Mouse (Mus musculus) intestine, embryonic 15.5 days (tissue): Measurements from ENCODE around the gene Ttll1. TPM values are rescaled to one million over a fixed set of nuclear protein-coding genes. Genes with fewer than 3 reads are reported as not detected.

Source experiments
- ATAC-seq: fragments of 200-750 bp; cut with Nextera tagmentation; 2 replicates; pipeline ENCODE4 v1.8.0; 2017; ENCODE audit warnings: moderate TSS enrichment, moderate library complexity
- H3K27ac ChIP-seq: fragments of 300-500 bp; sonication (generic); 2 replicates; pipeline ENCODE4 v1.5.1; 2015; ENCODE audit warnings: mild to moderate bottlenecking, inconsistent platforms
- H3K27me3 ChIP-seq: fragments of 300-500 bp; sonication (generic); replicated peaks from 2 replicates; pipeline ENCODE4 v1.6.1; 2015; ENCODE audit warnings: inconsistent platforms
- H3K36me3 ChIP-seq: fragments of 300-500 bp; sonication (generic); 2 replicates; pipeline ENCODE4 v1.6.1; 2015; ENCODE audit warnings: inconsistent platforms
- H3K4me1 ChIP-seq: fragments of 300-500 bp; sonication (generic); replicated peaks from 2 replicates; pipeline ENCODE4 v1.6.1; 2015; ENCODE audit warnings: inconsistent platforms
- H3K4me2 ChIP-seq: fragments of 300-500 bp; sonication (generic); replicated peaks from 2 replicates; pipeline ENCODE4 v1.6.1; 2015; ENCODE audit warnings: mild to moderate bottlenecking, inconsistent platforms
- H3K4me3 ChIP-seq: fragments of 300-500 bp; sonication (generic); replicated peaks from 2 replicates; pipeline ENCODE4 v1.5.1; 2015; ENCODE audit warnings: inconsistent platforms
- H3K9ac ChIP-seq: fragments of 300-500 bp; sonication (generic); 2 replicates; pipeline ENCODE4 v1.6.1; 2015; ENCODE audit warnings: inconsistent platforms
- H3K9me3 ChIP-seq: fragments of 300-500 bp; sonication (generic); 2 replicates; pipeline ENCODE4 v1.6.1; 2016; ENCODE audit warnings: inconsistent platforms
- WGBS: fragments of 180-500 bp; shearing (Covaris S2); methylation state at CpG from one replicate; pipeline ENCODE4 v1.1.7; 2015; 5-methylcytosine and 5-hydroxymethylcytosine counted together
- polyA plus RNA-seq: library from polyadenylated mRNA; unstranded; fragments of >200 nt; fragmentation: Nextera tagmentation; extraction: Ambion mirVana; gene quantifications from 2 replicates; pipeline ENCODE4 v1.2.1, GENCODE M21; 2015

Ttll1 gene
- polyA plus RNA-seq, 1 experiment from 2014 or later = 18.4 TPM

- no peak overlapping the region for H3K9ac ChIP-seq
- WGBS = 59% methylated on average over 5 of the region's 5 CpGs
- no peaks in the 10 kb centered on the region for H3K27me3 ChIP-seq
- no peaks in the 10 kb centered on the region for H3K36me3 ChIP-seq
- H3K4me3 ChIP-seq = no peak overlapping the region
- H3K9me3 ChIP-seq = no peaks in the 10 kb centered on the region
- H3K4me1 ChIP-seq = peaks cover 56% of the 10 kb centered on the region
- H3K4me2 ChIP-seq = no peak overlapping the region
- peak overlapping the region; percentile 20 for H3K27ac ChIP-seq
- no peak for ATAC-seq
These were observed 65.3 kb downstream of the Ttll1 start for GRCm38 (mm10) chr15:83445383-83445782.

DNA sequence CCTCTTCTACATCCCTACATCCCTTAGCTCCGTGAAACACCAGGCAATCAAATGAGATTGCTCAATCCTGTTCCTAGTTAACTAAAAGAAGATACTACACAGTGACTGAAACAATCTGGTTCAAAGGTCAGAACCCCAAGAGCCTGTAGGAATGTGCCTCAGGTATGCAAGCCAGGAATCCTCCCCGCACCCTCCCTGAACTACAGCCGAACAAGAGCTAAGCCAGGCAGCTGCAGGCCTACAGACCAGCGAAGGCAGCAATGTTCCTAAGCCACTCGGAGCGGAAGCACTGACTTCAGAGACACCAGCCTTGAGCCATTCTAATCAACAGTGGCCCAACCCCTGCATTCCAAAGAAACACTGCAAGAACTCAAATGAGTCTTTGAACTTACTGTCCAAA, 66.3 kb downstream of the Ttll1 start:
- H3K4me2 ChIP-seq = no peak overlapping the region
- H3K9me3 ChIP-seq = no peaks in the 10 kb centered on the region
- no peaks in the 10 kb centered on the region for H3K36me3 ChIP-seq
- H3K9ac ChIP-seq = no peak overlapping the region
- ATAC-seq = peak; percentile 87
- WGBS = 36% methylated on average over 6 of the region's 6 CpGs
- peaks cover 55% of the 10 kb centered on the region for H3K4me1 ChIP-seq
- no peak overlapping the region for H3K27ac ChIP-seq
- no peak overlapping the region for H3K4me3 ChIP-seq
- H3K27me3 ChIP-seq = no peaks in the 10 kb centered on the region

DNA sequence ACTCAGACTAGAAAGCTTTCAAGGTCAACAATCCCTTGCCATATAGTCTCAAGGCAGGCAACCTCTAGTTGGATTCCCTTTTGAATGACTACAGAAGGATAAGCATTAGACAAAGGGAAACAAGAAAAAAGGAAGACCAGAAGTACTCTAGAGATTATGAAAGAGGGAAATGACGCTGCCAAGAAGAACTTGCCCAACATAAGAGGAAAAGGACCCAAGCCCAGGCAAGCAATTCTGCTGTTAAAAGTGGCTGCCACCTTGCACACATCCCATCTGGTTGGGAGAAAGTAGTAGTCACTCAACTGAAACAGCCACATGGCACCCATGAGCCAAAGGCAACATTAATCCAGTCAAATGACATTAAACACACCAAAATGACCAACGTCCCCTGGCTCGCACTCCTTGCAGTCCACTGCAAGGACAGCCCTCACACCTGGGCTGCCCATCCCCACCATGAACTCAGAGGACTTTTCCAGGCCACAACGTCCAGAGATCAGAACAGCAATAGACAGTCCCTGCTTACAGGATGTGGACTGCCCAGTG, 68.1 kb downstream of the Ttll1 start:
- Histone ChIP-seq H3K9me3 (no peaks in the 10 kb centered on the region), H3K4me2 (no peak overlapping the region), H3K27ac (no peak overlapping the region), H3K36me3 (no peaks in the 10 kb centered on the region), H3K9ac (no peak overlapping the region), H3K4me3 (no peak overlapping the region), H3K27me3 (no peaks in the 10 kb centered on the region), H3K4me1 (peaks cover 42% of the 10 kb centered on the region)
- no peak for ATAC-seq
- 89% methylated on average over 4 of the region's 4 CpGs for WGBS

GRCm38 (mm10) chr15:83440726-83441125, 70.0 kb downstream of the Ttll1 start:
- ATAC-seq = no peak
- WGBS = 49% methylated on average over 5 of the region's 5 CpGs
- no peaks in the 10 kb centered on the region for H3K9me3 ChIP-seq

DNA sequence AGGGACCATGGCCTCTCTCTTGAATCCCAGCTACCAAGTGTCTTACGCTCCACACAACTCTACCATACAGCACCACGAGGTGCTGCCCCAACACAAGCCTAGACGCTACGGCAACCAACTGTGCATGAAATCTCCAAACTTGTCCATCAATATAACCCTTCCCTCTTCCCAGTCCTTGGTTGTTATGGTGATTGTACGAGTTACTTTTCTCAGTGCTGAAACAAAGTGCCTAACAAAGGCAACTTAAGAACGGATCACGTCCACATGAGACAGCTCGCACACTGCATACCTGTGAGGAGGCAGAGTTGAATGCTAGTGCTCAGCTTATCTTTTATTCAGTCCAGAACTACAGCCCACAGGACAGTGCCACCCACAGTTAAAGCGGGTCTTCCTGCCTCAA, 74.2 kb downstream of the Ttll1 start:
- ATAC-seq = no peak
- 90% methylated on average over 9 of the region's 9 CpGs for WGBS
- Histone ChIP-seq H3K9me3 (no peaks in the 10 kb centered on the region), H3K27me3 (no peaks in the 10 kb centered on the region), H3K4me1 (peaks cover 20% of the 10 kb centered on the region), H3K4me2 (no peak overlapping the region), H3K4me3 (no peak overlapping the region), H3K36me3 (no peaks in the 10 kb centered on the region), H3K9ac (no peak overlapping the region), H3K27ac (no peak overlapping the region)

More at GRCm38 (mm10) chr15:83440726-83441125, 70.0 kb downstream of the Ttll1 start:
- no peak overlapping the region for H3K27ac ChIP-seq
- no peaks in the 10 kb centered on the region for H3K27me3 ChIP-seq
- no peak overlapping the region for H3K9ac ChIP-seq
- H3K36me3 ChIP-seq = no peaks in the 10 kb centered on the region
- H3K4me3 ChIP-seq = no peak overlapping the region
- H3K4me1 ChIP-seq = peaks cover 27% of the 10 kb centered on the region
- H3K4me2 ChIP-seq = no peak overlapping the region

DNA sequence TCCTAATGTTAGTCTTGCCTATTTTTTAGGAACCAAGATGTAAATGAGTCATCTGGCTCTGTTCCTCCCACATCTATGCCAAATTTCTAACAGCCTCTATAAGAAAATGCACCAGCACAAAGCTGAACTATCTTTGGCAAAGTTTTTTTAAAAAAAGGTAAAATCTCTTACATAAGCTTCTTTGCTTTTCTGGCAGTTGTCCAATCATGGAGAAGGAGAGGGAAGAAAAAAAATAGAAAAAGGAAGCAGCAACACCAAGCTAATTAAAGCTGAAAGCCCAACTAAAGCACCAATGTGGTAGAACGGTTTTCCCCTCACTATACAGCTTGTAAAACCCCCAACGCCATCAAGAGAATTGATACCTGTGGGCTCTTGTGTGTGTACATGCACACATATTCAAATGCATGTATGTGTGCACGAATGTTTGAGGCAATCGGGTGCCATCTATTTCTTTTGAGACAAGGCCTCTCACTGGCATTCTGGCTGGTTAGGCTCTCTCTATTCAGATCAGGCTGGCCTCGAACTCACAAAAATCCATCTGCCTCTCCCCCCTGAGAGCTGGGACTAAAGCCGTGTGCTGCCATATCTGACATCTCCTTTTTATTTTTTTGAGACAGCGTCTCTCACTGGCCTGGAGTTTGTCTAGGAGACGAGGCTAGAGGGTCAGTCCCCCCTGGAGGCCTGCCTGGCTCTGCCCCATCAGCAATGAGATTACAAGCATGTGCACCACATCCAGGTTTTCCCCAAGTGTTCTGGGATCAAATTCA, 75.2 kb downstream of the Ttll1 start:
- Histone ChIP-seq H3K9me3 (no peaks in the 10 kb centered on the region), H3K4me2 (no peak overlapping the region), H3K4me1 (peaks cover 20% of the 10 kb centered on the region), H3K4me3 (no peak overlapping the region), H3K27me3 (no peaks in the 10 kb centered on the region), H3K9ac (no peak overlapping the region), H3K27ac (no peak overlapping the region), H3K36me3 (no peaks in the 10 kb centered on the region)
- WGBS = 77% methylated on average over 8 of the region's 8 CpGs
- no peak for ATAC-seq

DNA sequence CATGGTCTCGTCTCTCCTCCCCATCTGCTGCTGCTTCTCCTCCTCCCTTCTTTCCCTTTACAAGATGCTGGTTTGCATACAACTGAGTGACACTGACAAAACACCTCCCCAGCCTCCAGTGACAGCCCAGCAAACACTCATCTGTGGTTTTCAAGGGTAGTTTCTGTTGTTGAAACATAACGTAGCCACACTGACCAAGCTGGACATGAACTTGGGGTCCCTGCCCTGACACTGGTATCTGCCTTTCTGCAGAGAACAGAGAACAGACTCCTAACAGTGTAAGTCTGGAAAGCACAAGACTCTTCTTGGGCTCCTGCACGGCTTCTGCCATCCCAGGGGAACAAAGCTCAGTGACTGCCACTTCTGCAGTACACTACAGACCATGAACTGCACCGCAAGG, 76.0 kb downstream of the Ttll1 start:
- ATAC-seq = no peak
- Histone ChIP-seq H3K4me3 (no peak overlapping the region), H3K27ac (no peak overlapping the region), H3K36me3 (no peaks in the 10 kb centered on the region), H3K9ac (no peak overlapping the region), H3K4me2 (no peak overlapping the region), H3K4me1 (peaks cover 22% of the 10 kb centered on the region), H3K27me3 (no peaks in the 10 kb centered on the region), H3K9me3 (no peaks in the 10 kb centered on the region)
- 76% methylated on average over 4 of the region's 4 CpGs for WGBS

Other genes starting within 250 kb of the Ttll1 start
- 60.5 and 62.9 TPM in 2 replicates for gene Arfgap3, start 160.6 kb downstream of the Ttll1 start, polyA plus RNA-seq
- gene Pacsin2, start 46.3 kb downstream of the Ttll1 start, polyA plus RNA-seq = 70.8 and 78.1 TPM in 2 replicates
- gene Bik, start 16.0 kb upstream of the Ttll1 start, polyA plus RNA-seq = 4.3 and 5.6 TPM in 2 replicates
- 98.0 and 120 TPM in 2 replicates for gene Tspo, start 52.7 kb upstream of the Ttll1 start, polyA plus RNA-seq
- 31.4 TPM in 2 replicates for gene Mcat, start 52.9 kb upstream of the Ttll1 start, polyA plus RNA-seq
- gene Ttll12, start 84.3 kb upstream of the Ttll1 start, polyA plus RNA-seq = 31.0 and 31.5 TPM in 2 replicates
- 4.3 and 4.5 TPM in 2 replicates for gene Scube1, start 214.1 kb upstream of the Ttll1 start, polyA plus RNA-seq